ENCODE assay signal across 16 mouse cellular contexts in genomic region chr10:19948381-19948780, GRCm38 (mm10).
"Had no signal": no experiment of that assay in that cellular context is flagged by ENCODE, and none has a peak within 500 bp of the region (broad histone marks: within the 10 kb centered on the region; RNA-seq: fewer than 3 reads in every experiment).

No protein-coding gene starts in this region.

- H3K9me3 ChIP-seq: lung, embryonic 15.5 days; midbrain, embryonic 12.5 days; neural tube, embryonic 12.5 days; stomach, embryonic 15.5 days had no signal

- H3K9ac ChIP-seq: liver, postnatal 0 days; lung, embryonic 15.5 days; midbrain, embryonic 12.5 days; neural tube, embryonic 12.5 days; stomach, embryonic 15.5 days had no signal

- H3K27ac ChIP-seq: lung, embryonic 15.5 days; macrophage; midbrain, embryonic 12.5 days; neural tube, embryonic 12.5 days; stomach, embryonic 15.5 days; stomach, postnatal 0 days had no signal

- H3K4me1 ChIP-seq: midbrain, embryonic 12.5 days; neural tube, embryonic 12.5 days had no signal

- DNase-seq: liver, postnatal 0 days; lung, adult 2 months; lung, postnatal 14 days; lung, postnatal 36 days; midbrain, embryonic 14.5 days; right cerebral cortex, postnatal 14 days; thymus, adult 2 months; thymus, postnatal 25 days had no signal

- H3K27me3 ChIP-seq: lung, embryonic 15.5 days; megakaryocyte, embryonic 14.5 days; midbrain, embryonic 12.5 days; neural tube, embryonic 12.5 days; stomach, embryonic 15.5 days had no signal

- H3K36me3 ChIP-seq: lung, embryonic 15.5 days; midbrain, embryonic 12.5 days; neural tube, embryonic 12.5 days; stomach, embryonic 15.5 days had no signal

- ATAC-seq: liver, postnatal 0 days; lung, postnatal 0 days had no signal

- H3K4me3 ChIP-seq: lung, embryonic 15.5 days; megakaryocyte, embryonic 14.5 days; midbrain, embryonic 12.5 days; neural tube, embryonic 12.5 days; stomach, embryonic 15.5 days had no signal

- H3K4me2 ChIP-seq: lung, embryonic 15.5 days; midbrain, embryonic 12.5 days; neural tube, embryonic 12.5 days; stomach, embryonic 15.5 days had no signal
